Mouse (Mus musculus) kidney, adult 2 months (tissue): ENCODE data around the gene Krt2.

Experiments
- CTCF ChIP-seq: fragments of 200-500 bp; conservative IDR thresholded peaks from 2 replicates; pipeline ENCODE4 v1.5.1; 2011; ENCODE audit warnings: low read depth, mild to moderate bottlenecking, control low read depth, low read length, moderate library complexity, mixed read lengths; ENCODE audit not compliant: insufficient read depth, insufficient read length
- POLR2A ChIP-seq: fragments of 200-500 bp; IDR thresholded peaks from one replicate; pipeline ENCODE4 v1.6.1; 2011; ENCODE audit warnings: low read depth, low read length, control low read depth

DNA sequence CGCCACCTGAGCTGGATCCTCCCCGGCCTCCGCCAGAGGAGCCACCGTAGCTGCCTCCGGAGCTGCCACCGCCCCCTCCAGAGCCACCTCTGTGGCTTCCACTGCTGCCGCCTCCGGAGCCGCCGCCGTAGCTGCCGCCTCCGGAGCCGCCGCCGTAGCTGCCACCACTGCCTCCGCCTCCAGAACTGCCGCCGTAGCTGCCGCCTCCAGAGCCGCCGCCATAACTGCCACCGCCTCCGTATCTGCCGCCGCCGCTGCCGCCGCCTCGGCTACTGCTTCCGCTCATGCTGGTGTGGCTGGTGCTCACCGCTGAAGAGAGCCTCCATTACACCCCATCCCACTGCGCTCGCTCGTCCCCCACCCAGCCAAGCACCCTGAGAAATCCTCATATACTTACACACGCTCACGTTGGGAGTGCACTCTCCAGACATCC is 28.0 kb upstream of the Krt2 start:
- TF ChIP-seq CTCF = no peak
- TF ChIP-seq POLR2A = no peak
